Mouse (Mus musculus): ENCODE data around the gene Iyd.

GRCm38 (mm10) chr10:3516442-3516841, 23.6 kb upstream of the Iyd start:
- TF ChIP-seq POLR2A (IDR thresholded peaks at IDR 0.05; ENCODE audit: low read depth, low read length) (no peak), CTCF (IDR thresholded peaks at IDR 0.05; ENCODE audit: extremely low read depth, insufficient read length, insufficient replicate concordance, low read depth, low read length) (no peak)

Data from small intestine, adult 2 months (tissue).